Mouse (Mus musculus) heart, embryonic 11.5 days (tissue): ENCODE measurements around the gene Cdc20b. TPM values are rescaled to one million over a fixed set of nuclear protein-coding genes. Genes with fewer than 3 reads are reported as not detected.
A peak's percentile ranks its signal among the peaks of the same experiment; 100 is the strongest.

Experiments used
- ATAC-seq: fragments of 200-750 bp; cut with Nextera tagmentation; replicated peaks from 2 replicates; pipeline ENCODE4 v1.8.0; 2017; ENCODE audit warnings: moderate library complexity; ENCODE audit not compliant: insufficient number of reproducible peaks, low FRiP score, low TSS enrichment
- H3K27ac ChIP-seq: fragments of 300-500 bp; sonication (generic); 2 replicates; pipeline ENCODE4 v1.5.1; 2014; ENCODE audit warnings: mild to moderate bottlenecking, low read depth, low read length
- H3K27me3 ChIP-seq: fragments of 300-500 bp; sonication (generic); 2 replicates; pipeline ENCODE4 v1.6.1; 2014; ENCODE audit warnings: mild to moderate bottlenecking, low read length, mixed read lengths; ENCODE audit not compliant: control insufficient read depth, insufficient read depth
- H3K36me3 ChIP-seq: fragments of 300-500 bp; sonication (generic); 2 replicates; pipeline ENCODE4 v1.6.1; 2014; ENCODE audit warnings: mild to moderate bottlenecking, low read length, moderate library complexity, mixed read lengths; ENCODE audit not compliant: control insufficient read depth, insufficient read depth
- H3K4me1 ChIP-seq: fragments of 300-500 bp; sonication (generic); 2 replicates; pipeline ENCODE4 v1.6.1; 2014; ENCODE audit warnings: low read length; ENCODE audit not compliant: control insufficient read depth, insufficient read depth
- H3K4me2 ChIP-seq: fragments of 300-500 bp; sonication (generic); 2 replicates; pipeline ENCODE4 v1.6.1; 2014; ENCODE audit warnings: mild to moderate bottlenecking, moderate library complexity
- H3K4me3 ChIP-seq: fragments of 300-500 bp; sonication (generic); 2 replicates; pipeline ENCODE4 v1.5.1; 2014; ENCODE audit warnings: low read depth, low read length
- H3K9ac ChIP-seq: fragments of 300-500 bp; sonication (generic); 2 replicates; pipeline ENCODE4 v1.6.1; 2014; ENCODE audit warnings: mild to moderate bottlenecking, low read depth, low read length, moderate library complexity
- H3K9me3 ChIP-seq: fragments of 300-500 bp; sonication (generic); replicated peaks from 2 replicates; pipeline ENCODE4 v1.6.1; 2016; ENCODE audit warnings: low read length; ENCODE audit not compliant: control insufficient read depth
- WGBS: fragments of 180-500 bp; shearing (Covaris S2); extraction: QIAGEN DNeasy Blood & Tissue Kit; methylation state at CpG from one replicate; pipeline ENCODE4 v1.1.7; 2014; ENCODE audit not compliant: insufficient replicate concordance; 5-methylcytosine and 5-hydroxymethylcytosine counted together
- polyA plus RNA-seq: library from polyadenylated mRNA; unstranded; fragments of >200 nt; fragmentation: Nextera tagmentation; extraction: Ambion mirVana; gene quantifications from 2 replicates; pipeline ENCODE4 v1.2.1, GENCODE M21; 2014

The Cdc20b gene
- polyA plus RNA-seq, 1 experiment from 2014 or later: 0.14 TPM

- Histone ChIP-seq H3K36me3 (no peaks in the 10 kb centered on the region), H3K27me3 (peaks cover 39% of the 10 kb centered on the region), H3K9me3 (no peaks in the 10 kb centered on the region), H3K27ac (no peak overlapping the region), H3K4me1 (peaks cover 4% of the 10 kb centered on the region; the same call in 1 of the 2 replicates), H3K4me3 (peak overlapping the region; percentile 59), H3K9ac (no peak overlapping the region), H3K4me2 (peak overlapping the region; percentile 99)
- ATAC-seq: peak; percentile 67; the same call in 1 of the 2 replicates
- whole genome bisulfite sequencing: 0% methylated on average over 4 of the region's 4 CpGs
Measured at GRCm38 (mm10) chr13:113035852-113036251, 941 bp downstream of the Cdc20b start.

DNA sequence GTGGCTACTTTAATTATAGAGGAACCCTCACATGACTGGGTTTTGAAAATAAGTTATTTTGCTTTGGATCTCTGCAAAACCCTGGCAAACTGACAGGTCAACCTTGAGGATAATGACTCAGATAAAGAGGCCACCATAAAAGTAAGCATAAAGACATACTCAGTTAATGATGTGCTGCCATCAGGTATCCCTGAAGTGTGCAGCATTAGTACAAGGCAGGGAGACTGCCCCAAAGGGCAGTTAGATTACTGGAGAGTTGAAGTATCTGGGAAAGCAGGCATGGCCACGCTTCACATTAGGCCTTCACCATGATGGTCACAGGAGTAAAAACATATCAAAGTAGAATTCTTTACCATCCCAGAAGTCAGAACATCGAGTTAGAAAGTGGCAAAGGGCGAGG lies 10.0 kb downstream of the Cdc20b start:
- H3K36me3 ChIP-seq: no peaks in the 10 kb centered on the region
- H3K9ac ChIP-seq: 0 out of 2 replicates have a peak overlapping the region, but pooled peaks have one; percentile 35
- peaks cover 4% of the 10 kb centered on the region for H3K4me1 ChIP-seq
- H3K9me3 ChIP-seq: no peaks in the 10 kb centered on the region
- no peaks in the 10 kb centered on the region for H3K27me3 ChIP-seq
- H3K4me3 ChIP-seq: peak overlapping the region; percentile 68
- peak overlapping the region; percentile 67 for H3K4me2 ChIP-seq
- WGBS: 66% methylated on average over 3 of the region's 3 CpGs
- no peak overlapping the region for H3K27ac ChIP-seq
- ATAC-seq: no peak

DNA sequence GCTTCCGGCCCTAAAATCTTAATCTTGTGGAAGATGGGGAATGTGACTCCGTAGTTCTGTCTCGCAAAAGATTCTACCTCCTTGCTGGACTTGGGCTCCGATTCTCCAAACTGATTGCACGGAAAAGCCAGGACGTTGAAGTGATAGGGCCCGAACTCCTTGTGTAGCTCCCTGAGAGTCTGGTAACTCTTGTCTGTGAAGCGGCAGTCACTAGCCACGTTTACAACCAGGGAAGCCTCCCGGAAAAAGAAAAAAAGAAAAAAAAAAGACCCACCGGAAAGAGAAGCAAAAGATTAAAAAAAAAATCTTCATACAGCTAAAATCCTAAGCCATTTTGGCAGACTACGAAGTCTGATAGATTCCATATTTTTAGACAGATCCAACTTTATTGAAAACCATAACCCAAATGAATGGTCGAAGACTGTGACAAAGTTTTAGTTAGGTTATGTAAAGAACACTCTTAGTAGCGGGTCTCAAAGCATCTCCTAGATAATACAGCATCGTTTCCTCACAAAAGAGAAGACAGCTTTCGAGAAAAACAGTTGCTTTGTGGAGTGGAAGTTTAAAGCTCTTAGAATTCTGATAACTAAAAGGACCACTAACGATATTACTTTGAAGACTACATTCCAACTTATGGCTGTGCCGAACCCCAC lies 10.7 kb downstream of the Cdc20b start:
- Histone ChIP-seq H3K36me3 (no peaks in the 10 kb centered on the region), H3K27me3 (no peaks in the 10 kb centered on the region), H3K4me2 (peak overlapping the region; percentile 67), H3K4me1 (peaks cover 4% of the 10 kb centered on the region), H3K9ac (peak overlapping the region; percentile 82), H3K9me3 (no peaks in the 10 kb centered on the region), H3K4me3 (peak overlapping the region; percentile 68), H3K27ac (peak overlapping the region; percentile 66)
- WGBS: 15% methylated on average over 18 of the region's 18 CpGs
- ATAC-seq: no peak

- Histone ChIP-seq H3K9ac (peak within 1 kb of the TSS; percentile 82), H3K36me3 (no peaks in the 10 kb centered on the region), H3K4me3 (peak within 1 kb of the TSS; percentile 68), H3K27me3 (no peaks in the 10 kb centered on the region), H3K27ac (peak within 1 kb of the TSS; percentile 66), H3K4me1 (no peaks in the 10 kb centered on the region), H3K4me2 (peak within 1 kb of the TSS; percentile 67), H3K9me3 (no peaks in the 10 kb centered on the region)
- 5% methylated on average over 21 of the region's 21 CpGs for WGBS
- ATAC-seq: peak; percentile 78; the same call in 1 of the 2 replicates
Measured at GRCm38 (mm10) chr13:113046211-113046883, 11.4 kb downstream of the Cdc20b start, which contains the start of gene Gpx8. TSS of gene Gpx8 (minus strand) at chr13:113046410.

DNA sequence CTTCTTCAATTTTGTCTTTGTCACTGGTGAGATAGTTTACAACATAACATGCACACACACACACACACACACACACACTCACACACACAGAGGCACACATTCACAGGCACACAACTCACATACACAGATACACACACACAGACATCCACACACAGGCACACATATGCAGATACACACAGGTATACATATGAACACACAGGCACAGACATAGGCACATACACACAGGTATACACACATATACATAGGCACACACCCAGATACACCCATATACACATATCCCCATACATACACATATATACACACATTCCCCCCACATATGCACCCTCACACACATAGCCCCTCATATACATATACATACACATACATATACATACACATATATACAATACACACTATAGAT lies 12.1 kb downstream of the Cdc20b start:
- H3K4me2 ChIP-seq: no peak overlapping the region
- H3K4me1 ChIP-seq: no peaks in the 10 kb centered on the region
- no peak for ATAC-seq

DNA sequence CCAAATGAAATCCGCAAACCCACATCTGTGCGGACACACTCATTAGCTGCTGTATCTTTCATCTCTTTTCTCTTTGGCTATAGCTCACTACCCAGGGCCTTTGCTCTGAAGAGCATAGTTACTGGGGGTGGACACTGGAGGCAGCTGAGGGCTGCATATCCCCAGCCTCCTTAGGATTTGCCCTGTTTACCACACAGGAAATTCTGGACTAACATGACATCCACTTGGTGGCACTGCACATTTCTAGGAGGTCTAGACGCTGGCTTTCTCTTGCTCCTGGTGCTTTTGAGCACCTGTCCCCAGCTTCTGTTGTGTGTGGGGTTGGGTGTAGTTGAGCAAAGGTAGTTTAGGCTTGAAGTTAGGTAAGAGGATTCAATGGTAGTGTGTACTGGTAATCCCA lies 12.7 kb downstream of the Cdc20b start:
- H3K4me3 ChIP-seq: no peak overlapping the region
- no peak overlapping the region for H3K9ac ChIP-seq
- ATAC-seq: no peak
- H3K27me3 ChIP-seq: no peaks in the 10 kb centered on the region
- H3K9me3 ChIP-seq: no peaks in the 10 kb centered on the region
- H3K4me2 ChIP-seq: no peak overlapping the region
- no peak overlapping the region for H3K27ac ChIP-seq
- 72% methylated on average over 3 of the region's 3 CpGs for WGBS
- no peaks in the 10 kb centered on the region for H3K36me3 ChIP-seq
- no peaks in the 10 kb centered on the region for H3K4me1 ChIP-seq

More for the DNA sequence above, 12.1 kb downstream of the Cdc20b start:
- Histone ChIP-seq H3K27me3 (no peaks in the 10 kb centered on the region), H3K27ac (no peak overlapping the region), H3K36me3 (no peaks in the 10 kb centered on the region), H3K4me3 (no peak overlapping the region), H3K9me3 (no peaks in the 10 kb centered on the region), H3K9ac (no peak overlapping the region)

GRCm38 (mm10) chr13:113054230-113054629 lies 19.3 kb downstream of the Cdc20b start:
- Histone ChIP-seq H3K9ac (no peak overlapping the region), H3K4me1 (no peaks in the 10 kb centered on the region), H3K4me2 (no peak overlapping the region), H3K4me3 (no peak overlapping the region), H3K36me3 (no peaks in the 10 kb centered on the region), H3K27ac (no peak overlapping the region), H3K27me3 (no peaks in the 10 kb centered on the region), H3K9me3 (no peaks in the 10 kb centered on the region)
- WGBS: 82% methylated on average over 8 of the region's 8 CpGs
- ATAC-seq: no peak

DNA sequence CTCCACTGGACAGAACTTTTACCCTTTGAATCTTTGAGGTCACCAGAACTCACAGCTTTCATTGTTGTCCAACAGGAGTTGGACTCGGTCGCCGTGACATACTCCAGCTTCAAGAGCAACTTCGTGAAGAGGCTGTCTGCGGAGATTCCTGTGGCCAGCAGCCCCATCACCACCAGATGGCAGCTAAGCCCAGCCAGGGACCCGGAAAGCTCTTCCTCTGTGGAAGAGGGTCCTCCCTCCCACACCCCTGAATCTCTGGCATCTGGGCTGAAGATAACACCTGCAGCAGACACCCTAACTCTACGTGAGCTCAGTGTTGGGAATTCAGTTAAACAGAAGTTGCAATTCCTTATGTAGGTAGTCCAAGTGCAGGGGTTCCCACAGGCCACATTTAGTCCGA lies 20.9 kb downstream of the Cdc20b start:
- Histone ChIP-seq H3K4me3 (no peak overlapping the region), H3K4me2 (no peak overlapping the region), H3K27me3 (no peaks in the 10 kb centered on the region), H3K9ac (no peak overlapping the region), H3K27ac (no peak overlapping the region), H3K4me1 (no peaks in the 10 kb centered on the region), H3K36me3 (no peaks in the 10 kb centered on the region), H3K9me3 (no peaks in the 10 kb centered on the region)
- WGBS: 34% methylated on average over 8 of the region's 8 CpGs
- ATAC-seq: no peak
